ENCODE assay signal across 49 mouse cellular contexts in the genomic region with DNA sequence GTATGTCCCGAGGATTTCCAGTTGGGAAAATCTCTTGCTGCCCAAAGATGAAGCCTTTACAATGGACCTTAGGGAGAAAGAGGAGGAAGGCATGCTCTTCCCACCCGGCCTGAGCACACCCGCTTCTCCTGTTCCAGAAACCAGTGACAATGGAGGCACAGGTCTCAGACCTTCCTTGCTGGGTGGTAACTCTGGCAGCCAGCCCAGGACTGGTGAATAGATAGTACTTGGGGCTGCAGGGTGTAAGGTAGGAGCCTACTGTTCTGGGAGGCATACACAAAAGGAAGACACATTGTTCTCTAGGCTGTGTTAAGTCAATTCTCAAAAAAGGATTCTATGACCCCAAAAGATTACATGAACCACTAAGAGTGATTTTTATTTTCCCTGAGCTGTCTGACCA. TPM values are rescaled to one million over a fixed set of nuclear protein-coding genes. Genes with fewer than 3 reads are reported as not detected.
"Had no signal": no experiment of that assay in that cellular context is flagged by ENCODE, and none has a peak within 500 bp of the region (broad histone marks: within the 10 kb centered on the region; RNA-seq: fewer than 3 reads in every experiment).

No protein-coding gene starts in this region.

- H3K27me3 ChIP-seq: heart, embryonic 12.5 days; heart, embryonic 13.5 days; heart, embryonic 15.5 days; hindbrain, embryonic 12.5 days; hindbrain, embryonic 13.5 days; hindbrain, embryonic 15.5 days; intestine, embryonic 15.5 days; kidney, embryonic 15.5 days had no signal

- H3K4me3 ChIP-seq: heart, embryonic 10.5 days; heart, embryonic 12.5 days; heart, embryonic 13.5 days; heart, embryonic 15.5 days; hindbrain, embryonic 10.5 days; hindbrain, embryonic 12.5 days; hindbrain, embryonic 13.5 days; hindbrain, embryonic 15.5 days; intestine, embryonic 15.5 days; kidney, embryonic 15.5 days; layer of hippocampus, adult 2 months had no signal

- H3K27ac ChIP-seq: heart, embryonic 10.5 days; heart, embryonic 13.5 days; heart, embryonic 15.5 days; hindbrain, embryonic 10.5 days; hindbrain, embryonic 12.5 days; hindbrain, embryonic 13.5 days; hindbrain, embryonic 14.5 days; hindbrain, embryonic 15.5 days; hindbrain, postnatal 0 days; intestine, embryonic 15.5 days; kidney, embryonic 15.5 days; kidney, postnatal 0 days; layer of hippocampus, adult 2 months had no signal

- DNase-seq: heart, postnatal 10 days; heart, postnatal 14 days; heart, postnatal 36 days; heart, postnatal 4 days; kidney, adult 11 months; kidney, adult 18-20 months; kidney, adult 2 months; kidney, adult 8-10 months; kidney, adult 9 months; kidney, postnatal 14 days; kidney, postnatal 25 days; kidney, postnatal 36 days; kidney, postnatal 4 days; layer of hippocampus, adult 9-11 months; layer of hippocampus, postnatal 36 days had no signal

- H3K9ac ChIP-seq: heart, embryonic 12.5 days; heart, embryonic 13.5 days; heart, embryonic 15.5 days; hindbrain, embryonic 12.5 days; hindbrain, embryonic 13.5 days; hindbrain, embryonic 14.5 days; hindbrain, embryonic 15.5 days; intestine, embryonic 15.5 days; kidney, embryonic 15.5 days had no signal

- ATAC-seq: hindbrain, embryonic 16.5 days; hindbrain, postnatal 0 days; inflammation-experienced regulatory T-cells, adult 6 months; intestine, embryonic 15.5 days; intestine, embryonic 16.5 days; intestine, postnatal 0 days had no signal

- H3K9me3 ChIP-seq: heart, embryonic 10.5 days; heart, embryonic 12.5 days; heart, embryonic 13.5 days; heart, embryonic 15.5 days; hindbrain, embryonic 10.5 days; hindbrain, embryonic 12.5 days; hindbrain, embryonic 13.5 days; hindbrain, embryonic 15.5 days; intestine, embryonic 15.5 days; kidney, embryonic 15.5 days had no signal

- H3K4me1 ChIP-seq: hindbrain, embryonic 12.5 days; hindbrain, embryonic 13.5 days; hindbrain, embryonic 15.5 days; intestine, embryonic 15.5 days; kidney, embryonic 15.5 days had no signal

RNA-seq across cellular contexts. Expression of a gene that starts 27.7 kb away (rescaled TPM):
- total RNA-seq: heart, adult 8-10 months; heart, postnatal 10 days; heart, postnatal 14 days; heart, postnatal 25 days; heart, postnatal 36 days; heart, postnatal 4 days; hematopoietic stem cell, adult 5-6 weeks; hindbrain, postnatal 0 days; layer of hippocampus, adult 18-20 months; layer of hippocampus, adult 2 months; layer of hippocampus, adult 8-10 months; layer of hippocampus, postnatal 10 days; layer of hippocampus, postnatal 14 days; layer of hippocampus, postnatal 25 days; layer of hippocampus, postnatal 36 days had no signal
- polyA plus RNA-seq: heart, embryonic 10.5 days; heart, embryonic 11.5 days; heart, embryonic 12.5 days; heart, embryonic 13.5 days; heart, embryonic 14.5 days; heart, embryonic 15.5 days; heart, embryonic 16.5 days; heart, postnatal 0 days; hindbrain, embryonic 11.5 days; hindbrain, embryonic 14.5 days; hindbrain, postnatal 0 days; intestine, embryonic 14.5 days; intestine, embryonic 15.5 days; intestine, embryonic 16.5 days; intestine, postnatal 0 days; kidney, embryonic 14.5 days; kidney, embryonic 16.5 days; kidney, postnatal 0 days had no signal
